Mouse (Mus musculus): Measurements from ENCODE around the gene 4930564D02Rik. TPM values are rescaled to one million over a fixed set of nuclear protein-coding genes. Genes with fewer than 3 reads are reported as not detected.

4930564D02Rik gene
- polyA plus RNA-seq, 1 experiment = not detected

DNA sequence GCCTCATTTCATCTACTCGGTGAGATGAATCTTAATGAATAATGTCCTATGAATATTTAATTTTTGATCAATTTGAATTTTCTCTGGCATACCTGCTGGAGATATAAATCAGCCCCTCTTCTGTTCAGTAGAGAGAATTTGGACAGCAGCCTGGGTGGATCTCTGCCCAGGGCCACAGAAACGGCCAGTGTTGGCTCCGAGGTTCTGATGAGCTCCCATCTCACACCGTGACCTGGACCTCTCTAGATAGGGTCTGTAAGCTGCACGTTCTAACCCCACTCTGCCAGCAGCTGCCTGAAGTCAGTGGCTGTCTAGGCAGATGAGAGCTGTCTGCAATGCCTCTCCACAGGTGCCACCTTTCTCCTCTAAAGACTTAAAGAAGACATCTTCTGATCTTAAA is 28.4 kb downstream of the 4930564D02Rik start:
- Histone ChIP-seq H3ac (ENCODE audit: control insufficient read depth, insufficient read length) (no peak overlapping the region), H3K4me2 (ENCODE audit: low read depth) (no peak overlapping the region), H3K27me3 (ENCODE audit: control insufficient read depth, insufficient read depth, insufficient read length) (no peaks in the 10 kb centered on the region), H3K79me2 (ENCODE audit: control insufficient read depth, insufficient read depth) (no peaks in the 10 kb centered on the region), H3K4me3 (no peak overlapping the region), H3K36me3 (ENCODE audit: control insufficient read depth, insufficient read depth) (no peaks in the 10 kb centered on the region)
- TF ChIP-seq POLR2A (IDR thresholded peaks at IDR 0.05; ENCODE audit: insufficient read length, low read depth) (no peak), USF1 (IDR thresholded peaks at IDR 0.05; ENCODE audit: low read depth) (no peak), TCF12 (IDR thresholded peaks at IDR 0.05; ENCODE audit: insufficient read depth, poor library complexity, severe bottlenecking) (no peak), SRF (IDR thresholded peaks at IDR 0.05; ENCODE audit: control insufficient read depth, insufficient read length, low read depth) (no peak), REST (IDR thresholded peaks at IDR 0.05; ENCODE audit: insufficient read depth, insufficient read length) (no peak), CEBPB (IDR thresholded peaks at IDR 0.05; ENCODE audit: insufficient read depth, poor library complexity, severe bottlenecking) (no peak), MYOG (IDR thresholded peaks at IDR 0.05; ENCODE audit: control insufficient read depth in 1 of 3, insufficient read depth in 1 of 3, insufficient read length in 2 of 3, low read depth in 2 of 3) (no peak), MYOD1 (IDR thresholded peaks at IDR 0.05; ENCODE audit: control insufficient read depth in 1 of 3, insufficient read length in 2 of 3, low read depth in 2 of 3) (no peak), E2F4 (IDR thresholded peaks at IDR 0.05; ENCODE audit: insufficient read depth) (no peak)

DNA sequence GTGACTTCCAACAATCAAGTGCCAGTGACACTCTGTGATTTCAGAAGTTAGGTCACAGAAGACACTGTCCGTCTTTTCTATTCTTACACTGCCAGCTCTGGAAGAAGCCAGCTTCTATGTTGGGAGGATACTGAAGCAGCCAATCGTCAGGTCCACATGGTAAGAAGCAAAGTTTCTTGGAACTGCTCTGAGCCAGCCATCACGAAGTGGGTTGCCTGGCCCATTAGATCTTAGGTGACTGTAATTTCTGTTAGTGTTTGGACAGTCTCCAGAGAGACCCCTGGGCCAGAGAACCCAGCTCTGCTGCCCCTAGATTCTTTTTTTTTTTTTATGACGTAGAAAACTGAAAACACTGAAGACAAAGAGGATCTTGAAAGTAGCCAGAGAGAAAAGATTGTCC is 30.9 kb downstream of the 4930564D02Rik start:
- TF ChIP-seq POLR2AphosphoS2 (IDR thresholded peaks at IDR 0.05; ENCODE audit: insufficient read length, low read depth) (no peak), E2F4 (IDR thresholded peaks at IDR 0.05; ENCODE audit: insufficient read depth) (no peak), REST (IDR thresholded peaks at IDR 0.05; ENCODE audit: insufficient read depth, insufficient read length) (no peak), TCF3 (IDR thresholded peaks at IDR 0.05; ENCODE audit: insufficient read length, low read depth) (no peak), MYOD1 (IDR thresholded peaks at IDR 0.05; ENCODE audit: control insufficient read depth in 1 of 3, insufficient read length in 2 of 3, low read depth in 2 of 3) (no peak), POLR2A (IDR thresholded peaks at IDR 0.05; ENCODE audit: insufficient read length, low read depth) (no peak), SRF (IDR thresholded peaks at IDR 0.05; ENCODE audit: control insufficient read depth, insufficient read length, low read depth) (no peak), TCF12 (IDR thresholded peaks at IDR 0.05; ENCODE audit: insufficient read depth, poor library complexity, severe bottlenecking) (no peak), MAX (IDR thresholded peaks at IDR 0.05; ENCODE audit: low read depth) (no peak)
- no peaks in the 10 kb centered on the region for H3K36me3 ChIP-seq (ENCODE audit: control insufficient read depth, insufficient read depth)
- no peaks in the 10 kb centered on the region for H3K27me3 ChIP-seq (ENCODE audit: control insufficient read depth, insufficient read depth, insufficient read length)
- H3ac ChIP-seq (ENCODE audit: control insufficient read depth, insufficient read length) = no peak overlapping the region
- H3K4me2 ChIP-seq (ENCODE audit: low read depth) = no peak overlapping the region
- no peaks in the 10 kb centered on the region for H3K79me2 ChIP-seq (ENCODE audit: control insufficient read depth, insufficient read depth)
- H3K4me3 ChIP-seq = no peak overlapping the region

DNA sequence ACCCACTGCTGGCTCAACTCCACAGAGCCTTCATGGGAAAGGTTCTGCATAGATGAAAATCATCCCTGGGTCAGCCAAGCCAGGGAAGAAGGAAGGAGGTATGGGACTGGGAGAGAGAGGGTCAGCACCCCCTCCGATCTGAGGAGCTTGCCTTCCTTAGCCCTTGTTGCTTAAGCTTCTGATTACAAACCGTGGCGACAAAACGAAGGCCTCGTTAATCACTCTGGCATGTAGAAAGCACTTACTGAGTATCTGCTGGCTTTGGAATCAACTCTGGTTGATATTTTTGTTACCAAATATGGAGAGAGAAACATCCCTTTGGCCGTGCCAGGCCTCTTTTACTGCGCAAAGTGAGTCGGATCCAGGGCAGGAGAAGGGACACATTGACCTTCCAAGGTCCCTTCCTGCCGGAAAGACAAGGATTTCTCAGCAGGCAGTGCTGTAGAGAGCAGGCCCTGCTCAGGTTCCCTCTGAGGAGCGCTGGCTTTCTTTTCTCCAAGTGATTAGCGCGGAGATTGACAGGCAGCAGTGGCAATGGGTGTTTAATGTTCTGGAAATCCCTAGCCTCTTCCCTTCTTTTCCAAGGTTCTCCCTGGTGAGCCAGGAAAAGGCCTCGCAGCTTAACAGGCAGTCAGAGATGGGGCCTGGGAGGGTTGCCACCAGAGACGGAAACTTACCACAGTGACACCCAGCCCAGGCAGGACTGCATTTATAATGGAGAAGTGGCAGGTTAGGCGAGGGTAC is 33.1 kb downstream of the 4930564D02Rik start:
- TF ChIP-seq TCF12 (IDR thresholded peaks at IDR 0.05; ENCODE audit: insufficient read depth, poor library complexity, severe bottlenecking) (no peak), CEBPB (IDR thresholded peaks at IDR 0.05; ENCODE audit: insufficient read depth, poor library complexity, severe bottlenecking) (no peak), MYOG (IDR thresholded peaks at IDR 0.05; ENCODE audit: control insufficient read depth in 1 of 3, insufficient read depth in 1 of 3, insufficient read length in 2 of 3, low read depth in 2 of 3) (no peak), MYOD1 (IDR thresholded peaks at IDR 0.05; ENCODE audit: control insufficient read depth in 1 of 3, insufficient read length in 2 of 3, low read depth in 2 of 3) (no peak), POLR2A (IDR thresholded peaks at IDR 0.05; ENCODE audit: insufficient read length, low read depth) (no peak), USF1 (IDR thresholded peaks at IDR 0.05; ENCODE audit: low read depth) (no peak), MAX (IDR thresholded peaks at IDR 0.05; ENCODE audit: low read depth) (no peak), REST (IDR thresholded peaks at IDR 0.05; ENCODE audit: insufficient read depth, insufficient read length) (no peak), TCF3 (IDR thresholded peaks at IDR 0.05; ENCODE audit: insufficient read length, low read depth) (no peak), SRF (IDR thresholded peaks at IDR 0.05; ENCODE audit: control insufficient read depth, insufficient read length, low read depth) (no peak), E2F4 (IDR thresholded peaks at IDR 0.05; ENCODE audit: insufficient read depth) (no peak), POLR2AphosphoS2 (IDR thresholded peaks at IDR 0.05; ENCODE audit: insufficient read length, low read depth) (no peak)
- Histone ChIP-seq H3K4me2 (ENCODE audit: low read depth) (no peak overlapping the region), H3K79me2 (ENCODE audit: control insufficient read depth, insufficient read depth) (no peaks in the 10 kb centered on the region), H3ac (ENCODE audit: control insufficient read depth, insufficient read length) (no peak overlapping the region), H3K36me3 (ENCODE audit: control insufficient read depth, insufficient read depth) (no peaks in the 10 kb centered on the region), H3K27me3 (ENCODE audit: control insufficient read depth, insufficient read depth, insufficient read length) (no peaks in the 10 kb centered on the region), H3K4me3 (no peak overlapping the region)

DNA sequence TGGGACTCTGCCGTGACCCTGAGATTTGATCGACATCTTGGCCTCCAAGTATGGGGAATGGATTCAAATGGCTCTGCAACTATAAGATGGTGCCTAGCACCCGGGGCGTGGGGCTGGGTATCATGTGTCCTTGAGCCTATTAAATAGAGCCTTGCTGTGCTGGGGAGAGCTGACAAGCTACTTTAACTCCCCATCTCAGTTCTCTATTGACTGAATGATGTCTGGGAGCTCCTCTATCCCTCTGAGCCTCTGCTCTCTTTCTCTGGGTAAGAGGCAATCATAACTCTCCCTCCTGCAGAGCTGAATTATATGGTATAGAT is 33.6 kb downstream of the 4930564D02Rik start:
- no peak for TF ChIP-seq MYOD1 (IDR thresholded peaks at IDR 0.05; ENCODE audit: control insufficient read depth in 1 of 3, insufficient read length in 2 of 3, low read depth in 2 of 3)
- TF ChIP-seq MAX (IDR thresholded peaks at IDR 0.05; ENCODE audit: low read depth) = no peak
- TF ChIP-seq USF1 (IDR thresholded peaks at IDR 0.05; ENCODE audit: low read depth) = no peak
- no peak for TF ChIP-seq E2F4 (IDR thresholded peaks at IDR 0.05; ENCODE audit: insufficient read depth)
- no peak for TF ChIP-seq TCF3 (IDR thresholded peaks at IDR 0.05; ENCODE audit: insufficient read length, low read depth)
- TF ChIP-seq TCF12 (IDR thresholded peaks at IDR 0.05; ENCODE audit: insufficient read depth, poor library complexity, severe bottlenecking) = no peak
- no peak for TF ChIP-seq REST (IDR thresholded peaks at IDR 0.05; ENCODE audit: insufficient read depth, insufficient read length)
- TF ChIP-seq MYOG (IDR thresholded peaks at IDR 0.05; ENCODE audit: control insufficient read depth in 1 of 3, insufficient read depth in 1 of 3, insufficient read length in 2 of 3, low read depth in 2 of 3) = no peak
- no peak for TF ChIP-seq POLR2A (IDR thresholded peaks at IDR 0.05; ENCODE audit: insufficient read length, low read depth)
- TF ChIP-seq SRF (IDR thresholded peaks at IDR 0.05; ENCODE audit: control insufficient read depth, insufficient read length, low read depth) = no peak
- no peak for TF ChIP-seq POLR2AphosphoS2 (IDR thresholded peaks at IDR 0.05; ENCODE audit: insufficient read length, low read depth)
- TF ChIP-seq CEBPB (IDR thresholded peaks at IDR 0.05; ENCODE audit: insufficient read depth, poor library complexity, severe bottlenecking) = no peak
- Histone ChIP-seq H3ac (ENCODE audit: control insufficient read depth, insufficient read length) (no peak overlapping the region), H3K27me3 (ENCODE audit: control insufficient read depth, insufficient read depth, insufficient read length) (no peaks in the 10 kb centered on the region), H3K4me3 (no peak overlapping the region), H3K4me2 (ENCODE audit: low read depth) (no peak overlapping the region), H3K36me3 (ENCODE audit: control insufficient read depth, insufficient read depth) (no peaks in the 10 kb centered on the region), H3K79me2 (ENCODE audit: control insufficient read depth, insufficient read depth) (no peaks in the 10 kb centered on the region)

Measured in myocyte (in vitro differentiated cells).